Mouse (Mus musculus) cerebellum, postnatal 25 days (tissue): ENCODE measurements around the gene Tpst1.
A peak's percentile ranks its signal among the peaks of the same experiment; 100 is the strongest.
"Not testable (repeated sequence)": the region's sequence is repeated elsewhere in the genome, so short reads cannot be mapped to it uniquely, and the experiment has no call there.

ENCODE experiments used
- DNase-seq, 2 experiments: peaks; one replicate each; pipeline ENCODE4 v3.0.0; 2021; ENCODE audit warnings: mixed read lengths in 2 of 2

Gene Tpst1

DNA sequence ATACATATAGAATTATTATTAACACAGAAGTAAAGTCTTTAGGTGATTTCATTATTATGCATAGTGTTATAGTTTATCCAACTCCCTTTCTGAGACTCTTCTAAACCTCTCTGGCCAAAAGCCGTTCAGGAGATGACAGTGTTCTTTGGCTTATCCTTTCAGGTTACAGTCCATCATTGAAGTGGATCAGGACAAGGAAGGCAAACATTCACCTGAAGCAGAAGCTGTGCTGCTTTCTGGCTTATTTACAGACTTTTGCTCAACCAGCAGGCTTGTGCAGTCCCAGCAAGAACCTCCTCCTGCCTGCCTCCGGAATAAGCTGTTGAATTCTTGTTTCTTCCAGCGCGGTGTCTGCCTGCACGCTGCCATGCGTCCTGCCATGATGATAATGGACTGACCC is at the start of gene Tpst1:
TSS of gene Tpst1 (plus strand) at position 301 of the 400 bp plus-strand sequence.
- no peak for DNase-seq

DNA sequence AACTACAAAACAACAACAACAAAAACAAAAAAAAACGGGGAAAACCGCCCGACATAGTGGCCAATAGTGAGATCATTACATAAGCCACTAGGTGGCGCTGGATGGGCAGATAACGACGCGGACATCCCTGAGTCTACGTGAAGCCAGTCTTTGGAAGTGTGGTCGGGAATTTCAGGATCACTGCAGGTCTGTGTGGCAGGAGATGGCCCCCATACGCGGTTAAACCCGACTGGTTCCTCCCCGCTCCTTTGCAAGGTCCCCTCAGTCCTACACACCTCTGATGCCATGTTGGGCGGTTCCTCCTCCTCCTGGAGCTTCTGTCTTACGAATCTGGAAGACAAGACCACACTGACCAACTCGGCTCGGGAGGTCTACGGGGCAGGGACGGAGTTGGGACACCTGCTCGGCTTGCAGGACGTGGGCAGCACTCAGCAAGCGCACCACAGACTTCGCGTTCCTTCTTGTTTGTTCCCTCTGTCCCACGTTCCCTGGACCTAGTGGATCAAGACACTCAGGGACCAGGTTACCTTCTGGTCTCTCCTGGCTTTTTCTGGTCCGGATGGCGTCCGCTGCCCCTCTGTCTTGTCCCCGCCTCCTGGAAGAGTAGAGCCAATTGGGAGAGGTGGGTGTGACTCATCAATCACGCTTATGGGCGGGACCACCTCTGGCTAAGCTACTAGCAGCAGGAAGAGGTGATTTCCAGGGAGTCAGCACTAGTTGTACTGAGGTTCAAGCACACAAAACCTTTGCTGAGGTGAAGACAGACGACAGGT is 49.2 kb upstream of the Tpst1 start:
- peak; percentile 77 to 83 for DNase-seq

DNA sequence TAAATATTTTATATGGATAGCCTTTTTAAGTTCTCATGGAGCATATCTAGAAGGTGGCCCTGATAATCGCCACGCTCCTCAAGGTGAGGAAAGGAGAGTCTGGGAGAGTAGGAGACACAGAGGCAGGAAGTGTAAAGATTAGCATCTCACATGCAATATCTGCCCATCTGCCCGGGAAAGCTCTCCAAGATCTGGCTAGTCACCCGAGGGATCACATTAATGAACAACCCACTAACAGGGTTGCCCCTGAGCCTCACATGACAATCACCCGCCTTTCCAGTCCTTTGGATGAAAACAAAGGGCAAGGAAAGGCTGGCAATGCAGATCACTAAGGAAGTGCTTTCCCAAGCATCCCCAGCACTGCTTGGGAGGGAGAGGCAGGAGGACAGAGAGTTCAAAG is 46.0 kb upstream of the Tpst1 start:
- DNase-seq, result no peak

DNA sequence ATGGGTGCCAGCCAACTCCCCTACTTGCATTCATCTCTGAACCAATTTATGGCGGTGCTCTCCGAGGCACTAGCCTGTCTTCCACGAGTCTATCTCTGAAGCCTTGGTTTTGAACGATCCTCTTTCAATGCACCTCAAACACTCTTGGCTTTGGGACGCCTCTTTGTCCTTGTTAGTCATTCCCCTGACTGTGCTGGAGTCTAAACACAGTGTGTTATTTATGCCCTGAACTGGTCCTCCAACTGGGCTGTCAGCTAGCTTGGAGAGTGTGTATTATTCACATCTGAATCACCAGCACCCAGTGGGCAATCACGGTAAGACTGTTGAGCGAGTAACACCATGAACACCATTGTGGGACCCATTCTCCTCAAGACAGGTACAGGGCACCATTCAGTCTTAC is 45.4 kb upstream of the Tpst1 start:
- DNase-seq, result no peak

DNA sequence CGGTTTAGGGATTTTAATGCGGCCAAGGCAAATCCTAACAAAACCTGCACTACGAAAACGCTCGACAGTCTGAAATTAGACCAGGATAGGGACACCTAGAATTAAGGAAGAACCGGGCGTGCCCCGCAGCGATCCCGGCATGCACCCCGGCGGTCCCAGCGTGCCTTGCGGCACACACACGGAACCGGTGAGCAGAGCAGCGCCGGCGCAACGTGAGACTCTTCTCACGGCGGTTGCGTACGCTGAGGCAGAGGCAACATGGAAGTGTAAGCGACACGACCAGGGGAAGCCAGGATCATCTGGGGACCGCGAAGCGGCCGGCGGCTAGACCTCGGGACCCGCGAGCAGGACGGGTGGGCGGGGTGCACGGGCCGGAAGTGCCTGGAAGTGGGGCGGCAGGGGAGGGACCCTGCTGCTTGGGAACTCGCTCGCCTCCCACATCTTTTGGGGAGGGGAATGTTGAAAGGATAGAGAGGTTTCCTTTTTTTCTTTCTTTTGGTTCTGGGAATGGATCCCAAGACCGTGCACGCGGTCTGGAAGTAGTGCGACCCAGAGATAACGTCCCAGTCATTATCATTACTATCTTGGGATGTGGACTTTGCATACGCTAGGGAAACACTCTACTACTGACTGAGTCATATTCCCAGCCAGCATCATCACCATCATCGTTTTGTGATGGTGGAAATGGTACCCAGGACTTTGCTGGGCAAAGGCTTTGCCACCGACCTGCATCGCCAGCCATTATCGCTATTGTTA is 43.8 kb upstream of the Tpst1 start, which contains the start of the genes Asl and Crcp:
TSS of gene Asl (minus strand) at position 106 of the 756 bp plus-strand sequence.
TSS of gene Crcp (plus strand) at position 149 of the 756 bp plus-strand sequence.
- peak; percentile 93 to 96 for DNase-seq

DNA sequence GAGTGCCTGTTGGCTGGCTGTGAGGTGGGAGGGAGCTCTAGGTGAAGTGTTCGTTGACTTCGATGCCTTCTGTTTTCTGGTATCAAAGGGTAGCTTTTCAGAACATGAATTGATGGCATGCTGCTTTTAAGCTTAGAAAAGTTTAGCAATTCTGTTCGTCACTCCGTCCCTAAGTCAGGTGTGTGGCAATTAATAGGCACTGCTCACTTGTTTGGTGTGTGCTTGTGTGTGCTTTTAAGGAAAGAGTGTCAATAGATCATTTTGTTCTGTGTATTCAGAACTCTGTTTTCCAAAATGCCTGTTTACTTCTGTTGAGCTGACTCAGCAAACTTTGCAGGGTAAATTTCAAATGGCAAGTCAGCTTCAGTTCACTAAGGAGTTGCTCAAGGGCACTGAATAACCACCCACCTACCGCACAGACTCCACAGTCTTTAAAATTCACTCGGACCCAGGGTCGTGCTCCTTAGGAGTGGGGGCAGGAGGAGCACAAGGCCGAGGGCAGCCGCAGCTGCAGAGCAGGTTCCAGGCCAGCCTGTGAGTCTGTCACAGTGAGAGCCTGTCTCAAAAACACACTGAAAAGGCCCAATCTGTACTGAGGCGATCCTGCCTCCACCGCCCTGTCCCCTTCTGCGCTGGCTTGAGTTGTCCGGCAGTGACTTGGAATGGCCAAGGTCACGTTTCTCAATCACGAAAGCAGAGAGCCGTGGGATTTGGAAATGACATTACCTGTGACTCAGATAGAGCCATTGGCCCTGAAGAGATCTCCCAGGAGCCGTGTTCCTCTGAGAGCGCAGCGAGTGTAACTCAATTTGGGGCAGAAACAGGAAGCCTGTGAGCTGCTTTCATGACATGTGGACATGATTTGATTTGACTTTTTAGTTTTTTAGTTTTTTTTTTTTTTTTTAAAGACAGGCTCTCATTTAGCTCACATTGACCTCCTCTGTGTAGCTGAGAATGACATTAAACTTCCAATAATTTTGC is 41.4 kb upstream of the Tpst1 start:
- no peak for DNase-seq

DNA sequence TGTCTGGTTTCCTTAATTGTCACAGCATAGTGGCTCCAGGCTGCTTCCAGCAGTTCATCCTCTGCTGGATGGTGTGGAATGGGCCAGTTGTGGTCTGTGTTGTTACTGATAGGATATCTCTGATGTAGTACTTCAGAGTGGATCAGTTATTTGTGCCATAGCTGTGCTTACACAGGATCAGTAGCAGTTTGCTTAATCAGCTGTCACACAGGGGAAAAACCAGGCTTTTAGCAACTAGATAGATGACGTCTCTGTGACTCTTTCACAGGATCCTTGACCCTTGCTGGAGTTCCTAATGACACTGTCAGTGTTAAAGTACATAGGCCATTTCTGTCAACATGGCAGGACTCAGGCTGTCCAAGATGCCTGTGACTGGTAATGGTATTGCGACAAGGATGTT is 39.3 kb upstream of the Tpst1 start:
- no peak for DNase-seq

DNA sequence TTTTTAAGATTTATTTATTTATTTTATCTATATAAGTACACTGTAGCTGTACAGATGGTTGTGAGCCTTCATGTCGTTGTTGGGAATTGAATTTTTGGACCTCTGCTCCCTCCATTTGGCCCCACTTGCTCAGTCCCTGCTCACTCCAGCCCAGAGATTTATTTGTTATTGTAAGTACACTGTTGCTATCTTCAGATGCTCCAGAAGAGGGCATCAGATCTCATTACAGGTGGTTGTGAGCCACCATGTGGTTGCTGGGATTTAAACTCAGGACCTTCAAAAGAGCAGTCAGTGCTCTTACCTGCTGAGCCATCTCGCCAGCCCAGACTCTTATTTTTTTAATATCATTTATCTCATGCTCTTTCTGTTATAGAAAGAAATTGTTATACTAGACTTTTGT is 36.8 kb upstream of the Tpst1 start:
- DNase-seq, result not testable (repeated sequence)

DNA sequence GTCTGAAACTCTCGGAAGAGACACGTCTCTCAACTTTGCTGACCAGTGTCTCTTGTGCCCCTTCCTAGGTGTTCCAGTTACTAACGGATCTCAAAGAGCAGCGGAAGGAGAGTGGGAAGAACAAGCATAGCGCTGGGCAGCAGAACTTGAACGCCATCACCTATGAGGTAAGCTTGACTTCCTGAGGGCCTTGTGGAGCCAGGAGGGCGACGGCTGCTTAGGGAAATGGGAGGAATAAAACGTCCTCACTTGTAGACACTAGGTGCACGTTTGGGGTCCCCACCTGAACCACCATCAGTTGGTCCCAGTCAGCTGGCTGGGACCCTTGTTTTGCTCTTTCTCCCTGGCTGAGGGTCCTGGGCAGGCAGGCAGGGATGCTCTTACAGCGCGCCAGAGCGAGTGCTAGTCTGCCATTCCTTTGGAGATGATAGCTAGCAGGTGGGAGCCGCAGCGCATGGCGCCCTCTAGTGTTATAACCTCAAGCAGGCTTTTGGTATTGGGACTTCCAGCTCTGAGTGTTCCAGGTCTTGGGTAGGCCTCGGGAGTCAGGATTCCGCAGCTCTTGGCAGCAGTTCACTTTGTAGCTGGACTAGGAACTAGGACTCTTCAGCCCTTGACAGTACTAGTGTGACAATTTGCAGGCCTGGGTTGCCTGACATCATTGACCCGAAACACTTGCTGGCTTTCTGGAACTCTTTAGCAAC is 35.2 kb upstream of the Tpst1 start:
- DNase-seq, result peak; percentile 67 to 77

DNA sequence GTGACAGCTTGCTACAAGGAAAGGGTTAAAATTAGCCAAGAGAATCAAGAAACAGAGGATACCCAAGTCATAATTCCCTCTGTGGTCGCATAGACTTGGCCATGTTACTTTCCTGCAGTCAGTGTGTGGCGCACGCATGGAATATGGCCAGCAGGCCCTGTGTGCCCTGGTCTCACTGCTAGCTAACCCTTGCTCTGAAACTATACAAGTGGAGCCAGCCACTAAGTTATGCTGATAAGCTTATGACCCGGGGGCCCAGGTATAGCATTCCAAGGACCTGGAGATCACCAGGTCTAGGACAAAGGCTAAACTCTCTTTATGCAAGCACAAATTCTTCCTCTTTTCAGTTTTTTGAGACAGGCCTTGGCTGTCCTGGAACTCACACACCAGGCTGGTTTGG is 32.3 kb upstream of the Tpst1 start:
- DNase-seq, result no peak

DNA sequence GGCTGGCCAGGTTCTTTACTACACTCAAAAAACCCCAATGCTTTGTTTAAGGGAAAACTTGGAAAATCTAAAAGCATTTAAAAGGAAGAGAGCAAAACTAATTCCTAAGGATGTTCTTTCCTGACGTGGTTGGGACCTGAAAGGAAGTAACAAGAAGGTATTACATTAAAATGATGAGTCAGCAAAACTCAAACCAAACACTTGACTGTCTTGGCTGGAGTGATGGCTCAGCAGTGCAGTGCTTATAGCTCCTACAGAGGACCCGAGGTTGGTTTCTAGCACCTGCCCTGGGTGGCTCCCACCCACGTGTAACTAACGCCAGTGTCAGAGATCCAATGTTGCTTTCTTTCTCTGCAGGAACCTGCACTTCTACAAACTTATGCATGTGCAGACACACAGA is 31.9 kb upstream of the Tpst1 start:
- DNase-seq, result no peak

DNA sequence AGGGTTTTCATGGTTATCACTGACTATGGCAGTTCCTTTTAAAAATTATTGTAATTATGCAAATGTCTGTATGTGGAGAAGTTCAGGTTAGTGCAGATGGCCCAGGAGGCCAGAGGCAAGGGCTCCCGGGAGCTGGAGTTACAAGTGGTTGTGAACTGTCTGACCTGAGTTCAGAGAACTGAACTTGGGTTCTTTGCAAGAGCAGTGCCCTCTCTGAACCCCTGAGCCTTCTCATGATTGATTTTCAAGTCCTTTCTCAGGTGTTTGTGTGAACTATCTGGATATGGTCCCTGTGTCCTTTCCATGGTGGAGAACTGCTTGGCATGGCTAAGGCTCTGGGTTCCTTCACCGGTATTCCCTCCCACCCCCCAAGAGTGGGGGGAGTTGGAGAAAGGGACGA is 29.4 kb upstream of the Tpst1 start:
- DNase-seq, result peak in 1 of 2 experiments; percentile 26

DNA sequence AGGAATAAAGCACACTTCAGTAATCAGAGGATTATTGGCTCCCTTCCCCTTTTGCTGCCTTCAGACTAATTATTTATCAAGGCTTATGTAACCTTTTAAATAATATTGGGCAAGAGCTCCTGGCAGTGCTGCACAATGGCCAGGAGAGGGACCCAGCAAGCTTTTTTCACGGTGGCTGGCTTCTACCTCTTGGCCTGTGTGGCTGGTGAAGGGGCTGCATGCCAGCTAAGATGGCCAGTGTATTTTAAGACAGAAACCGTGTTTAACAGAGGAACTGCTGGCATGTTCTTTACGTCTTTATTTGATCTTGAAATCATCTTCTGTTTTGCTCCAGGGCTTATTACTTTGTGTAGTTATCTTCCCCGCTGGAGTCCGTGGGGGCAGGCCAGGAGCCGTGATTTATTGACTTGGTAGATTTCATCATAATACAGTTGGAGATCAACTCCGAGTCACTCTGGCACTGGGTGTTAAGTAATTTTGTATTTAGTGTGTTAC is 28.9 kb upstream of the Tpst1 start:
- peak; percentile 77 to 86 for DNase-seq

DNA sequence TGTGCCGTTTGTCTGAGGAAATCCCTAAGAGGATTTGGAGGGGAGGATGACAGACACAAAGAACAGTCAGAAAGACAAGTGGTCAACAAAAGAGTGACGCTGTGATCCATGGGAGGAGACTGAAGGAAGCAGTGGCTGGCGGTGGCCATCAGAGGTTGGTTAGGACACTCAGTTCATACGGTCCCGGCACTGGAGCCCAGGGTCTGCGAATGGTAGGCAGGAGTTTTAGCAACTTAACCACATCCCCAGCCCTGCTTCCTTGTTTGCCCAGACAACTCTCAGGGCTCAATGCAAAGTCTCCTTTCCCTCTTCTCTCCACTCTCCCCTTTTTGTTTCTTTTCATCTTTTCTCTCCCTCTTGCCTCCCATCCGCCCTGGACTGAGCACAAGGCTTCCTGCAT is 27.0 kb upstream of the Tpst1 start:
- DNase-seq, result no peak

DNA sequence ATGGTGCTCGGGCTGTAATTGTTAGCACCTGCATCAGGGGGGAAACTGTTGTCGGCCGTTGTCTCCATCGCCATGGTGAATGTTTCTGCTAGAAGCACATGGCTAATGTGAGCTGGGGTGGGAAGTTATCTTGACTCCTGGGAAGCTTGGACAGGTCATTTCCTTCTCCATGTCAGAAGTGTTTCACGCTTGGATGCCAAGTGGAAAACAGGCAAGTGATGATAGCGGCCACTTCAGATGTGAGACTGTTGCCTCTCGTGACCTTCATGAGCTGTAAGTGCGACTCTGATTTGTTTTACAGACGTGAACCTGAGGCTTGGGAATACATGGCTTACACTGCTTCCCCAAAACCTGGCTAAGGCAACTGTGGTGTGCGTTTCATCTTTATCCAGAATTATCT is 26.5 kb upstream of the Tpst1 start:
- no peak for DNase-seq

DNA sequence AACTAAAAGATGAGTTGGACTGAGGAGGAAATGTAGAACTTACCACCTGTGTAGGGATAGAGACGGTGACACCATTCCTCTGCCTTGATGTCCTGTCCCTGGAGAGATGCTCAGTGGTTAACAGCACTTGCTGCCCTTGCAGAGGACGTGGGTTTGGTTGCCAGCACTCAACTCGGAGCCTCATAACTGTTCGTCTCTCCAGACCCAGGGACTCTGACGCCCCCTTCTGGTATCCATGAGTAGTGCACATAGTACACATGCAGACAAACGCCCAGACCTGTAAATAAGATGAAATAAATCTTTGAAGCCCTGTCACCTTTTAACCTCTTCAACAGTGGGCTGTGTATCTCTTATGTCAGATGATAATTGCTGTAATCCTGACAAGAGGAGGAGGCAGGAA is 26.1 kb upstream of the Tpst1 start:
- no peak for DNase-seq

DNA sequence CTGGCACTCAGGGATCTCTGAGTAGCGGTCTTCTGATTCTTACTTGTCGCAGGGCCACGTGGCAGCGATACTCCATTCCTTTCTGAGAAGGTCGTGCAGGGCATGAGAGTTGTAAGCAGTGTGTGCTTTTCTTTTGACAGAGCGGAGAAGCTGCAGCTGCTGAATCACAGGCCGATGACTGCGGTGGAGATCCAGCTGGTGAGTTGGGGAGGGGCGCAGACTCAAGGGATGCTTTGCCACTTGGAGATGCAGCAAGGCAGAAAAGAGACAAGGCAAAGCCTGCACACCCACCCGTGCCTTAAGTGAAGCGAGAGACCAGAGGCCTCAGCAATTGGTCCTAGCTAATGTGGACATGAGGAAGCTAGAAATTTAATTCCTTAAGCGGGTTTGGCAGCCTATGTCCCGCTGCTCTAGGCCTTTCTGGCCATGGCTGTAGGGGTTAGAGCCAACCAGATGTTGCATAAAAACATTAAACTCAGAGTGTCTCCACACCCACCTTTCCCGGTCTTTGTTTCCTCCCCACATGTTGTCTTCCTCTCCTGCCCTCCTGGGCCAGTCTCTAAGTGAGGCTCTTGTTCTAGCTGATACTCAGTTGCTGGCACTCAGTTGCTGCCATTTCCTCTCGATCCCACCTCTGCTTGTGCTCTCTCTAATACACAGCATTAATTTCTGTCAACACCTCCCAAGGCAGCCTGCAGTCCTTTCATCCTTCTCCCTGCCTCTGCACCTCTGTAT is 24.2 kb upstream of the Tpst1 start:
- DNase-seq, result peak; percentile 23 to 24

DNA sequence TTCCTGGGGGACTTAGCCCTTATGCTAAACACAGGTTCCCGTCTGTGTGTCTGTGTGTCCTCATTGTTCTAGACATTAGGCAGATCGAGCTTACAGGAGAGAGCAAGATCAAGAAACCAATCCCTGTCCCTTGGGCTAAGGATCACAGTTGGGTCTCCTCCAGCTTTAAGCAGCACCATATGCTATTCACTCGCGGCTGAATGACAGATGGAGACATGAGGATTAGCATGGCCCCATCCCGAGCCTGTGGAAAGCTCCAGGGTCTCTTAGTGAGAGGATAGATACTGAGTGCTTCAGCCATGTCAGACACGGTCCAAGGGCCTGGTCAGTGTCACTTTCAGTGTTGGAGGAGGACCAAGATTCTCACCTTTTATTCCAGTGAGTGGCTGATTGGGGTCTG is 22.7 kb upstream of the Tpst1 start:
- DNase-seq, result peak; percentile 84 to 87

DNA sequence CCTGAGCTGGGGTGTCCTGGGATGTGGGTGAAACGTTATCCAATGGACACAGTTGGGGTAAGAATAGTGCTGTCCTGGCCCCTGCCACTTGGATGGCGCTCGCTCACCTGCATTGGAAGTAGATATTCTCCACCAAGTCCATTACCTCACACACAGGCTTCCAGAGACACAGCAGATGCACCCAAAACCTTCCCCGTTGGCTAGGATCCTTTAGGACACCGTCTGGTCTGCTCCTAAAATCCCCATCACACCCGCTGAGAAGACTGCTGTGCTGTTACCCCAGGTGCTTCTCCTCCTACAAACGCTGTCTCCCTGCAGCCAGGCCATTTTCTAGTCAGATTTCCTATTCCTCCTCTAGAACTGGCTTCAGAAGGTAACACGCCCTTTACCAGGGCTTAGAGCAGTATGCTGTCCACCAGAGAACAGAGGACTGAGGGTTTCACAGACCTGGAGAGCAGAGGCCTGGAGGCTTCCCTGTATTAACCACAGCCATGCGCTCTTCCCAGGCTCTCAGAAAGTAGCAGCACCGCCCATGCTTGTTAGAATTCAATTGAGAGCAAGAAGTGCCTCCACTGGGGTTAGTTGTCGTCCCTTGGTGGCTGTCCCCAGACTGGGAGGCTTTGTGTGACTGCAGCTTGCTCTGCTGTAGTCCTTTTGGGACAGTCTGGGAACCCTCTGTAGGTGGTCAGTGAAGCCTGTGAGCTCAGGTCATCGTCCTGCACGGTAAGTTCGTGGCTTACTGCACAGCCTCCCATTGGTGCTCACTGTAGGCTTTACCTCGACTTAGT is 21.9 kb upstream of the Tpst1 start:
- DNase-seq, result peak; percentile 39 to 51

DNA sequence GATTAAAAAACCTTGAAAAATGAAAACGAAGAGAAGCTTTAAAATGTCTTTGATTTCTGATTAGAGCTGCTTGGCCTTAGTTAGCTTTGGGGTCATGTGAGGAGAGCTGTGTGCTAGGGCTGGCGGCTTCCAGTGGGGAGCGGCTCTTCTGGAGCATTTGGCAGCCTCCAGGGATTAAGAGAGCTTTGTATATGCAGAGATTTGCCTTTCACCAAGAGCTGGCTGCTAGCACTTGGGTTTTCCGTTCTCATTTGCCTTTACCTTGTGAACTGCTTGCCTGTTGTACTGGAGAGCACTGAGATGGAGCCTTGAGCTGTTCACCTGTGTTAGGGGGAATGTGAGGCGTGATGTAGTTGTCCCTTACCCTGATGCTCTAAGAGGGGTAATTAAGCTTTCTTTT is 20.6 kb upstream of the Tpst1 start:
- peak; percentile 31 to 41 for DNase-seq
